Mouse (Mus musculus): ENCODE measurements around the gene Gm17490.

- TF ChIP-seq POLR2A (IDR thresholded peaks at IDR 0.05; ENCODE audit: borderline replicate concordance, insufficient read depth, low read length) (no peak), CTCF (IDR thresholded peaks at IDR 0.05; ENCODE audit: borderline replicate concordance, insufficient read depth, low read depth, low read length) (no peak)
Measured at GRCm38 (mm10) chr2:11645297-11645696, 19.2 kb upstream of the Gm17490 start.

Measured in cerebellum, adult 2 months (tissue).